Mouse (Mus musculus): ENCODE data around the gene Kdelc2.

DNA sequence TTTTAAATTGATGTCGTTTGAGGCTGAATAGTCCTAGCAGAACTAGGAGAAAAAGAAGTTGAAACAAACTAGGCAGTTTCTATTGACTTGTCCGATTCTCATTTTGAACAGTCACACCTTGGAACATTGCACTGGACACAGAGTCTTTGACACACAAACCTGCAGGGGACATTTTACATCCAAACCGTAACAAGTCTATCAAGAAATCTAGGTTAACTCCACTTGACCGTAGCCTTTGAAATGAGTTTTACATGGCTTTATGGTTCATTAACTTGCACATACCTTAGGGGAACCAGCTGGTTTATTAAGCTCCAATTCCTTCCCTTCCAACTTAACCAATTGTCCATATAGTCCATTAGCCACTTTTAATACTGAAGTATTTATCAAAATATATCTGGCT is 16.9 kb downstream of the Kdelc2 start:
- no peak for TF ChIP-seq CTCF (IDR thresholded peaks at IDR 0.05; ENCODE audit: low read depth)
- no peak for TF ChIP-seq EP300 (IDR thresholded peaks at IDR 0.05; ENCODE audit: low read depth)
